Mouse (Mus musculus) urinary bladder, postnatal 25 days (tissue): ENCODE data around the gene Aprt.

ENCODE experiments used
- DNase-seq: peaks from one replicate; pipeline ENCODE4 v3.0.0; 2022; ENCODE audit warnings: low spot score

Gene Aprt

DNA sequence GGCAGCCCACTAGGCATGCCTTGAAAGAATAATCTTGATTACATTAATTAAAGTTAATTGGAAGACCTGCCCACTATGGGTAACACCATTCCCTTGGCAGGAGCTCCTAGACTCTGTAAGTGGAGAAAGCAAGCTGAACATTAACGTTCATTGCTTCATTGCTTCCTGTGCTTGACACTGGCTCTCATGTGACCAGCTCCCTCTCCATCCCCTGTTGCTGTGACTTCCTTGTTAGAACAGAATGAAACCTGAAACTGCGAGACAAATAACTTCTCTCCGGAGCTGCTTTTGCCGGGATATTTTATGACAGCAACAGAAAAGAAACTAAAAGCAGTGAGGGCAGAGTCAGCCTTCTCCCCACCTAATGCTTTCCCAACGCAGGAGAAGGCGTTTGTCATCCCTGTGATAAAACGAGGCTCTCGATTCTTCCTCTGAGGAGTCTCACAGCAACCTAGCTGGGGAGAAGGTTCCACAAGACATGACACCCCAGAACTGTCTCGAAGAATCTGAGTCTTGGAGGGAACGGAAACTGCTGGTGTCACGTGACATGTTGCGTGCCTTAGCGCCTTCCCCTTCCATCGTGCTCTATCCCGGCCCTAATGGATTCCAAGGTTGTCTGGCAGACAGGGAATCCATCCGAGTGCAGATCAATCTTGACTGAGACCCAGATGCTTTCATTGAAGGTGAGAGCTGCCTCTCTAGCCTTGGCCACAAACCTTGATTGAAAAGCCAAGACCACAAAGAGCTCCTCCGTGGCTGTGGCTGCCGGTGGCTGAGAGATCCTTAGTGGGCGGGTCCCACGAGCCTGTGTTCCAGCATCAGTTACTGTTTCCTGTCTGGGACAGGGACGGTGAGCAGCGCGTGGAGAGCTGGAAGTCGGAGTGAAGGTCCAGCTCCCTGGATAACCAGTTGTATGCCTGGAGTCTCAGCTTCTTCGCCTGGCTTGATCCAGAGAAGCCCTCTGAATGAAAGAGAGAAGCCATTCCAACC lies 12.1 kb downstream of the Aprt start:
- DNase-seq: no peak

DNA sequence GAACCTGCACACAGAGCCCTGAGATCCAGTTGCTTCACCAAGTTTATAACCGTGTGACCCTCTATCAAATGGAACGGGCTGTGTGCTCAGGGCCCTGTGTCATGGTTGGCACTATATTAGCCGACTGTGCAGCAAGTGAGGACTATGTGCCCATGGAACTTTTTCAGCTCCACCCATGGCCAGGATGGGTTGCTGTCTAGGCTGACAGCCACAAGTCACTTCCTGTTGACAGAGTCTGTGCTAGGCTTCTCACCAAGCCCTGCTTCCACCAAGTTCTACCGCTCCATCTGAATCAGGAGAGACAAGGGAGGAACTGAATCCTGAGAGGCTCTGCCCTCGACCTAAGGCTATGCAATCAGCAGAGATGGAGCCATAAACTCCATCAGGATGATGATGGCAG lies 15.5 kb downstream of the Aprt start:
- no peak for DNase-seq

DNA sequence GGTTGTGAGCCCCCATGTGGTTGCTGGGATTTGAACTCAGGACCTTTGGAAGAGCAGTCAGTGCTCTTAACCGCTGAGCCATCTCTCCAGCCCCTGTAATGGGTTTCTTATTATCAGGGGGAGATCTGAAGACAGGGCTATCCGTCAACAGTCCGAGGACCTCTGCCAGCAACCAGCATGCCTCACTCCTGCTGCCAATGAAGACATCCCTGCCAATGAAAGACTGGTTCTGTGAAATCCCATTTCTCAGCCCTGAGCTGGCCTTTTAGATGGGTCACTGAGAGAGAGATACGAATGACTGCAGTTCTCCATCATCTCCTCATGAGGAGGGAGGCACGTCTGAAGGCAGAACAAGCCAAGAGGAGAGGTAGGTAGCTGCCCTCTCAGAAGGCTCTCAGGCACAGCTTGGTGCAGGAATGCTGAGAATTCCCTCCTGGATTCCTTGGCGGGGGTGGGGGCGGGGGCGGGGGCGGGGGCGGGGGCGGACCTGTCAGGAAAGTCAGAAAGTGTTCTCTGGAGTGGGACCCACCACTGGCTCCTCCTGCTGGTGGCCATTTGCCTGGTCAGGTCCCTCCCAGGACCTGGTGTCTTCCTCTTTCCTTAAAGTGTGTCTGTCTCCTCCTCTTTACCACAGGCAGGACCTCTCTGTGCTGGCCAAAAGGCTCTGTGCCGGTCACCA lies 17.9 kb downstream of the Aprt start:
- no peak for DNase-seq

DNA sequence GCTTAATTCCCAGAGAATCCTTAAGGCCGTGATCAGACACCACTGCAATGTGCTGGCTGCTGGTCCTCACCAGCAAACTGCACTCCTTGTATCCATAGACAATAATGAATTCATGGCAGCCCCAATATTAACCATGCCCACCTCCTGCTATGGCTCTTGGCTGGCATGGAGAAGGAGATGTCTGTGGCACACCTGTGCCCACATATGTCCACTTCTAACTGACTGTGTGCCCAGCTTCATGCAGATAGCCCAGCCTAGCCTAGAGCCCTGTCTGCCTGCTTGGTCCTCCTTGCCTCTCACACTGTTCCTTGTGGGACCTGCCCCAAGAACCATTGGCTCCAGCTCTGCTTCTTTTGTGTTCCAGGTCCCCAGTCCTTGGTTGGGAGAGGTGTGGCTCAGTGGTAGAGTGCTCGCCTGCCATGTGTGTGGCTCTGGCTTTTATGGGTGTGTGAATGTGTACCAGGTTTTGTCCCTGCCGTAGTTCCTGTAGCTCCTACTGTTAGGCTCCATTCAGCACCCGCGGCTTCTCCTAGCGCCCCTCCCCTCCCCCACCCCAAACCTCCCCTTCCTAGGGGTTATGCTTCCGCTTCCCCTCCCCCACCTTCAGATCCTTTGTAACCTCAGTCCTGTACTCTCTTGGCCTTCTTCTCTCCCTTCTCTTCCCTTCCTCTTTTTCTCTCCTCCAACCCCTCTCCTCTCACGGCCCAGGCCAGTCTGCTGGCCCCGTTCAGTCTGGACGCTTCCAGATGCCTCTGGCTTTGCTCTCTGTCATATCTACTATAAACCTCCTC lies 19.3 kb downstream of the Aprt start:
- no peak for DNase-seq

DNA sequence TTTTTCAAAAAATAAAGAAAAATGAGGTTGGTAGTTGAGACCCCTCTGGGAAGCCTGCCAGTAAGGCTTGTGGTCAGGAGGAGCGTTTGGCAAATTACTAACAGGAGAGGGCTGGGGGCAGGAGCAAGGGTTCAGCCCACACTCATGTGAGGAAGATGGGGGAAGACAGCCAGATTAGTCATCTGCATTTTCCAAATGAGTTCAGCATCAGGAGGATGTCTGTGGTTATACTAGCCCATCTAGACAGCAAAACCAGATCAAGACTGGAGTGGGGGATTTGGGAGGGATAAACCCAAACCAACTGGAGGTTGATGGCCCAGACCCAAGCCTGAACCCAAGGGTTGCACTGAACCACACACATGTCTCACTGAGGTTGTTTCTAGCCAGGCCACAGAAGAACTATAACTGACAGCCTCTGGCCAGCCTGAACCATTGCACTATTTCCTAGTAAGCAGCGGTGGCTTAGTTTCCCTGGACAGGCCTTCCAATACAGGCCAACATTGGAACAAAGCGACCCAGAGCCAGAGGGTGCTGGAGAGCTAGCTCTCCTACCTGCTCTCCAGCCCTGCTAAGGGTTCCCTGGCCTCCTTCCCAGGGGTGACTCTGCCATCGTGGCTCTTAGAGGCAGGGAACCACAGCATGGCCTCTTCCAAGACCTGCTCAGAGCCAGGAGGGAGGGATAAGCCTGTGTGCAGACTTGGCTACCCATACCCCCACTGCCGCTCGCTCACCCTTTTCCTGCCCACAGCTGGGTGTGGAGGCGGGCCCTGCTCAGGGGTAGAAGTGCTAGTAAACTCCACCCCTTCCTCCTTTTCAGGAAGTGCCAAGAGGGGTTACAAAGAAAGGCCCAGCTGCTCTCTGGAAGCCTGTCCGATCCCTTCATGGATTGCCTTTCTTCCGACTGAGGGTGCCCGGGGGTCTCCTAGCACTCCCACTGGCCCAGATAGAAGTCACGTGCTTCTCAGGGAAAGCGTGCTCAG lies 20.4 kb downstream of the Aprt start:
- DNase-seq: no peak

DNA sequence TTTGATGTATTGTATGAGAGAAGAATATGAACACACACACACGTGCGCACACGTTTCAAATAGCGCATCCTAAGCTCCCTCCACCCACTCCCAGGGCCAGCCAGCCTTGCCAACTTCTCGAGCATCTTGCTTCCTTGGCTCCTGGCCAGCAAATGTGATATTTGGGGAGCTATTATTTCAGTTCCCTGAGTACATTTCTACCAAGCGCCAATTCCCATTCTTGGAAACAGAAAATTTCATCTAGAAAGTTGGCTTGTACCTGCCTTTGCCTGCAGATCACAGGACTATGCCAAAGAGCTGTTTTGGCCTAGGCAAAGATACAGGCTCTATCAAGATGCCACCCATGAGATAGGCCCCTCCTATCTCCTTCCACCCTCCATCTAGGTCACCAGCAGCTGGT lies 21.9 kb downstream of the Aprt start:
- DNase-seq: no peak

DNA sequence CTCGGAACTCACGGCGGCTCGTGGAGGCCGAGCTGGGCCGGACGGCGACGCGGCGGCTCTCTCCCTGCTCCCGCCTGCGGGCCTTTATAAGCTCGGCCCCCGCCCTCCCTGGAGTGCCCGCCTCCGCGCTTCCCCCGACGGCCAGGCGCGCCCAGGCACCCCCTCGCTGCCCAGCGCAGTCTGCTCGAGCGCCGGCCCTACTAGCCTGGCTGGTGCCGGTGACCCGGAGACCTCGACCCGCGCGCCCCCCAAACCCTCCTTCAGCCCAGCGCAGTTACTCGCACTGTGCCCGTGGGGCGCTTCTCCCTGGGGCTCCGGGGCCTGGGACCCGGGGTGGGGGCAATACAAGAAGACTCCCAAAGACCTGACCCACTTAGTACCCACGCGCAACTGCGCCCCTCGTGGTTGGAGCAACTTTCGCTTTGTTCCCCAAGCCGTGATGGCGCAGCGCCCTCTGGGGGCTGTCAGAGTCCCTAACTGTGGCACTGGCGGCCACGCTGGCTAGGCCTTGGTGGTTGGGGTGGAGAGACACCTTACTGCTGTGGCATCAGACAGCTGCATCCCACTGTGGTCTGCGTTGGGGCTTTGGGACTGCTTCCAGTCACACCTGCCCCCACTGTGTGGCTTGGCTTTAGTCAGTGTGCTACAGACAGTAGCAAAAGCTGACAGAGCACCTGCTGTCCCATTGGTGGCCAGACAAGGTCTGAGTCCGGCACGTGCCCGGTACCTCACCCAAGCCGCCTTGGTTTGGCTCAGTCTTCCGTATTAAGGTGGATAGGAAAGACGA lies 25.3 kb downstream of the Aprt start, which contains the start of gene Piezo1:
Piezo1 (minus strand) TSS at position 65 of the 787 bp plus-strand sequence.
- peak; percentile 96 for DNase-seq

DNA sequence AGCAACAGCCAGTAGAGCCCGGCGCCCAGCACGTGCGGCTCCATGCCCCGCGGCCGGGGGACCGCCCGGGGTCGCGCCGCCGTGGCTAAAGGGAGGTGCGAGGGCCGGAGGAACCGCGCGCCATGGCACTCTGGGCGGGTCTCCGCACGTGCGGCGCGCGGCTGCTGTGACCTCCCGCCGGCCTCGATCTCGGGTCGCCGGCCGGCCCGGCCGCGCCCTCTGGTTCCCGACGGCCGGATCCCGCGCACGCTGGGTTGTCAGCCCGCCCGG lies 25.8 kb downstream of the Aprt start:
- DNase-seq: no peak

DNA sequence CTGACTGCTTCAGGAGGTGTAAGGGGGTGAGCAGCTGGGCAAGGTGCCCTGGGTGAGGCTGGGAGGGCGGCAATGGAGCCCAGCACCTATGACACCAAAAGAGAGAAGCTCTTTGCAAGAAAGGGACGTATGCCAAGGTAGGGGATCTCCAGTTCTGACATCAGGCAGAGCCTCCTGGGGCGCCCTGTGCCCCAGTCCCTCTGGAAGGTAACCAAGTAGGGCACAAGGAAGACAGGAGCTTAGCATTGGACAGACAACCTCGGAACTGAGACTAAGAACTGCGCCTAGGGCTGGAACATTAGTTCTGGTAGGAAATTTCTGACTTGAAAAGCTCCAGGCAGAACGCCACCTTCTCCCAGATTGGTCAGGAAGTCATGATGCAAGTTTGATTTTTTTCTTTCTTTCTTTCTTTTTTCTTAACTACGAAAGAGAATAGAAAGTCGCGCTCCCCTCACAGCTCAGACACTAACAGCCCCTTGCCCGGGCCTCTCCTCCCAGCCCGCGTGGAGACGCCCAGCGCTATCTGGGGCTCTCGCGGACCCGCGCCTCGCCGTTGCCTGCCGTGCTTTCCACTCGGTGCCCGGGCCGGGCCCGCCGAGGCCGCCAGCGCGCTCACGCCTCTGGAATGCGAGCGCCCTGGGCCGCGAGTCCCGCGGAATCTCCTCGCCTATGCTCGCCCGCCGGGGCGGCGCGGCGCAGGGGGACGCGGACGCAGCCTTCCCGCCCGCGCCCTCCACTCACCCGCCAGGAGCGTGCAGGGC lies 26.3 kb downstream of the Aprt start:
- peak; percentile 47 for DNase-seq

DNA sequence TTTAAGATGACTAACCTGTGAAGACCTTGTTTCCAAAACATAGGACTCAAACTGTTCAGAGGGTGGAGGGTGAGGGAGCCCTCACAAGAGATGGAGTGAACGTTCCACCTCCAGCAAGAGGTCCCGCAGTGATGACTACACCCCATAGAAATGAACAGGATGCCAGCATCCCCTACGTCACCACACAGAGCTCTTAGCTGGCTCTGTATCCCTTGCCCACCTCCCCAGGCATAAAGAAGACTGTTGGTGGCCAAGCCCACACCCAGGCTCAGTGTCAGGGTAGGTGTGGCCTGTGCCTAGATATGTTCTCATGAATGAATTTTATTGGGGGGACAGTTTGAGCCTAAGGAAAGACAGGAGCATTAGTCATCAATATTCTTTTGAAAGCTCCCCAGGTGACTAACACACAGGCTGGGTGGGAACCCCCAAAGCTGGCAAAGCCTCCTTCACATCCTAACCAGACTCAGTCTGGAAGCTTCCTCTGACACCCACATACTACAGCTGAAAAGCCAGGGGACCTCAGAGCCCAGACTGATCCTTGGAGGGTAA lies 27.7 kb downstream of the Aprt start:
- DNase-seq: no peak

DNA sequence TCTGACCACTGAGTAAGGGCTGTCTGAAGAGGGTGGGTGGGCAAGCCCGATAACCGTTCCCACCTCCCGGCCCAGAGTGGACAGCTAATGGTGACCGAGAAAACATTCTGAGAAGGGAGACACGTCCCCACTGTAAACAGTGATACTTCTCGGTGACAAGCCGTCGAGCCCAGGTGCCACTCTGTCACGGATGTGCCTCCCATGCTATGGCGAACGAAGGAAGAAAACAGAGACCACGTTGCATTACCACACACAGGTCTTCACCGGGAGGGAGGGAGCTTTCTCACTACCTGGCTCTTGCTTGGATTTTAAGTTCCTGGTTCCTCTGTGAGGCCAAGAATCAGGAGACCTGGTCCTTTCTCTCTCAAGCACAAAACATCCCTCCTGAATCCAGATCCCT lies 28.4 kb downstream of the Aprt start:
- DNase-seq: no peak

DNA sequence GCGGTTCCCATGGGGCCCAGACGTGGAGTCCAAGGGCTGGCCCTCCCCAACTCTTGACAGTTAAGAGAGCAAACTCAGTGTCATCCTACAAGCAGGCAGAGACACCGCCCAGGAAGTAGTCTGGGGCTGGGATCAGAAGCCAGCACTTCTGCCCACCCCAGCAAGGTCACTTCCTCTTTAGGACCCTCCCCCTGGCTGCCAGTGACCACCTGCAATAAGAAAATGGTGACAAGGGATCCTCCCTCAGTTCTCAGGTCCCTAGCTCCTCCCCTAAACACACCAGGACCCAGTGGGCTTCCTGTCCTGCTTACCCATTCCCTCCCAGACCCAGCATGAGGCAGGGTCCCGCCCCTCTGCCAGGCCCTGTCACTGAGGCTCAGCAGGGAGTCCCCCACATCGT lies 28.9 kb downstream of the Aprt start:
- no peak for DNase-seq

DNA sequence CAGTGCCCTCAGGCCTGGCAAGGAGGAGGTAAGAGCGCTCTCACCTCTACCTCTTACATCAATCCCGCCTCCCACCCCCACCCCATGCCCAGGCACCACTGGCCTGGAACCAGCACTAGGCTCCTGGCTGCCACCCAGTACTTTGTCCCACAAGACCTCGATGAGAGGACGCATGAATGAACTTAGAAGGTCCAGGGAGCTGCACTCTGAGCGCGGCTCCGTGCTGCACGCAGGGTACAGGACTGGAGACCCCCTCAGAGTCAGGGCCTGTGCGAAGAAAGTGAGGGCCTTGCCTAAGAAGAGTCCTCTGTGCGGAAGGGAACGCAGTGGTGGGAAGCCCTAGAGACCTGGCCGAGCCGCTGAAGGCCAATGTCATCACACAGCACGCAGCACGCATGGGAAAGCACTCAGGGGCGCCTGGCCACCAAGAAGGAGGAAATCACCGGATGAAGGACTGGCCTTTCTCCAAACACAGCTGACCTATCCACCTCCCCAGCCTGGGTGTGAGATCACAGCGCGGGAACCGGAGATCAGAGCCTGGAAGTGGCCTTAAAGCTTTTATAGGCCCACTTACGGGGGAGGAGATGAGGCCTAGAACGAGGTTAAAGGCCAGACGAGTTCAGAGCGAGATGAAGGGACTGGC lies 29.8 kb downstream of the Aprt start:
- DNase-seq: no peak

DNA sequence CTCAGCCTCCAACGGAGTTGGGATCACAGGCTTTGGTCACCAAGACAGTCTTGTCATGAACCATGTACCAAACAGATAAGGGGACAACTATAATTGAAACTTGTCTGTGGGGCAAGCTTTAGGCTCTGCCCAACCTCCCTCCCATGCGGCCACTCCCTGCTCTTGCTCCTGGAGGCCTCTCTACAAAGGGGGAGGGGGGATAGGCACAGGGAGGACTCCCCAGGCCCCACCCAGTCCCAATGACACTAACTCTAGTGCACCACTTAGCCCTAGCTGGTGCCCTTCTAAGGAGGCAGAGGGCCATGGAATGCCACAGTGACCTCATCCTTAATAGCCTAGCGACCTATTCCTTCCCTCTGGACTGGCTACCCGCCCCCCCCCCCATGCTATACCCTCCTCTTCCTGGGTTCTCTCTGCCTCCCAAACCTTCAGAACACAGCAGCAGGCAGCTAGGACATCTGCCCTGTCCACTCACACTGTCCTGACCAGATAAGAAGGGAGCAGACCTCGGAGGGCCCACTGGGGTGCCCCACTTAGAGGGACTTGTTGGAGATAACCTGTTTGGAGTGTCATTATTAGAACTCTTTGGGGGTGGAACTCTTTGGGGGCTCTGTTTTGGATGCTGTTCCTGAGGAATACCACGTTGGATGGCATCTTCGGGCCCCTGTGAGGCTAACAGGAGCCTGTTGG lies 30.5 kb downstream of the Aprt start:
- DNase-seq: no peak

DNA sequence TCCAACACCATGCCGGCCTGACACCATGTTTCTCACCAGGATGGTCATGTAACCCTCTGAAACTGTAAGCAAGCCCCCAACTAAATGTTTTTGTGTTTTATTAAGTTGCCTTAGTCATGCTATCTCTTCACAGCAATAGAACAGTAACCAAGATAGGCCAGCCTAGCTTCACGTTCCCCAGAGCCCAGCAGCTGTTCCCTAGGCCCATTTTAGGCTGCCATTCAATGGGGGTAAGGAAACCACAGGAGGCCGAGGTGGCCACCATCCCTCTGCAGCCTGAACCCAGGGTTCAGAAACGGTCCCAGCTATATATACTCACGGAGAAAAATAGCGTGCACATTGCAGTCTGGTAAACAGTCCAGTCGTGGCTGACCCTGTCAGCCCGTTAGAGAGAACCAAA lies 32.6 kb downstream of the Aprt start:
- DNase-seq: no peak

DNA sequence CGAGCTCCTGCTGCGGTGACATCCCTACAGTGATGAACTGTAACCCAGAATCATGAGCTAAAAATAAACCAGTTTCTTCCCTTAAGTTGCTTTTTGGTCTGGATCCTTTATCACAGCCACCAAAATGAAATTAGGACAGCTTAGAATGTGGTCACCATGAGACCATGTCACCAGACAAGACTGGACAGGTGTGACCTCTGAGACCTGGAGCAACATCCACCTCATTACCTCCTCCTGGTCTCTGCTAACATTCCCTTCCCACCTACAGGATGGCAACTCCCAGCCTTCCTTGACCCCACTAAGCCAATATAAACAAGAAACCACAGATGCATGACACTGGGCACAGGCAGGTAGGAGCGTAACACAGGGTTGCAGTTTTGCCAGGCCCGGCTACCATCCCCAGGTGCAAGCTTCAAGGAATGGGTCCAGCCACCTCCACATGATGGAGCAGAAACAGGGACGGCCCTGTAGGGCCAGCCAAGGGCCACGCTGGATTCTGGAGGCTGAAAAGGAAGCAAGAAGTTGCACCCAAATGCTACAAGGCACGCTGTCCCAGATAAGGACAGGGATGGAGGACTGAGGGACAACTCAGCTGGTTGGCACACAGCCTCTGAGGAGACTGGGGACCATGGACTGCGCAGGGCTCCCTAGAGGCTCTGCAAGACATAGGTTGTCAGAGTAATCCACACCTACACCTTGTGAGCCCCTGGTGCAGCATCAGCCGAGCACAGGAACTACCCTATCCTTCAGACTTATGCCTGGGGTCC lies 38.2 kb downstream of the Aprt start:
- DNase-seq: no peak

DNA sequence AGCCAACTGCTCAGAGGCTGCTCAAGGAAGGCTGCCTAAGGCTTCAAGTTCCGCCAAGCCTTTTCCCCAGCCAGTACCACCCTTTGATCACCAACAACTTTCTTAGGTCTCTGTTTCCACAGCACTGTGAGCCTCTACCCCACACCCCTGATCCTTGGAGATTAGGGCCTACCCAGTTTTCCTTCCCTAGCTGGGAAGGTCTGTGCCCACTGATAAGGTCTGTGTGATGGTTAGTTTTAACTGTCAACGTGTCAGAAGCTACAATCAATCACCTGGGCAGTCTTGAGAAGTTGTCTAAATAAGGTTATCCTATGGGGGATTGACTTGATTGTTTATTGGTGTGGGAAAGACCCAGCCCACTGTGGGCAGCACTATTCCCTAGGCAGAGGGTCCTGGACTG lies 38.9 kb downstream of the Aprt start:
- DNase-seq: no peak

DNA sequence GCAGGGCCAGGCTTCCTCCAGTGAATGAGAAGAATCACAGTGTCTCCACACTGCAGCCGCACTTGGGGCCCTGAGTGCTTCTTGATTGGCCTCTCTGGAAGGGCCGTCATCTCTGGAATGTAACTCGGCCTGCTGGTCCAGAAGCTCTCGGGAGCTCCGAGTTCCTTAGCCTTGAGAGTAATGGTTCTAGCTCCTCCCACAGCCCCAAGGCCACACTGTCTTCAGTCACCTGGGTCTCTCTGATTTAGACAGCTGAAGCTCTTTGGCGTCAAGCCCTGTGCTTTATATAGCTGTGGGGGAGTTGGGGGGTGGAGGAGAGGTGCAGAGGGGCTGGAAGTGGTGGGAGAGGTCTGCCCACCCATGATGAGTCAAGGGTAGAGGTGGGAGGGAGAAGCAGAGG lies 39.7 kb downstream of the Aprt start:
- peak; percentile 62 for DNase-seq
